Mouse (Mus musculus): ENCODE measurements around the gene Kifc5b. TPM values are rescaled to one million over a fixed set of nuclear protein-coding genes. Genes with fewer than 3 reads are reported as not detected.
"Not testable (repeated sequence)": the region's sequence is repeated elsewhere in the genome, so short reads cannot be mapped to it uniquely, and the experiment has no call there.

Kifc5b gene
- polyA plus RNA-seq, 1 experiment from 2014 or later, result 9.2 TPM

GRCm38 (mm10) chr17:26887926-26888325 lies 29.0 kb upstream of the Kifc5b start:
- peaks cover 26% of the 10 kb centered on the region for H3K4me1 ChIP-seq
- peaks cover 18% of the 10 kb centered on the region for H3K27me3 ChIP-seq
- no peak overlapping the region for H3K27ac ChIP-seq
- no peak overlapping the region for H3K9ac ChIP-seq
- no peaks in the 10 kb centered on the region for H3K36me3 ChIP-seq (ENCODE audit: poor library complexity, severe bottlenecking)
- ATAC-seq, result no peak
- H3K4me2 ChIP-seq, result no peak overlapping the region
- 29% methylated on average over 3 of the region's 3 CpGs for WGBS
- H3K4me3 ChIP-seq, result no peak overlapping the region
- H3K9me3 ChIP-seq (replicated peaks), result no peaks in the 10 kb centered on the region

DNA sequence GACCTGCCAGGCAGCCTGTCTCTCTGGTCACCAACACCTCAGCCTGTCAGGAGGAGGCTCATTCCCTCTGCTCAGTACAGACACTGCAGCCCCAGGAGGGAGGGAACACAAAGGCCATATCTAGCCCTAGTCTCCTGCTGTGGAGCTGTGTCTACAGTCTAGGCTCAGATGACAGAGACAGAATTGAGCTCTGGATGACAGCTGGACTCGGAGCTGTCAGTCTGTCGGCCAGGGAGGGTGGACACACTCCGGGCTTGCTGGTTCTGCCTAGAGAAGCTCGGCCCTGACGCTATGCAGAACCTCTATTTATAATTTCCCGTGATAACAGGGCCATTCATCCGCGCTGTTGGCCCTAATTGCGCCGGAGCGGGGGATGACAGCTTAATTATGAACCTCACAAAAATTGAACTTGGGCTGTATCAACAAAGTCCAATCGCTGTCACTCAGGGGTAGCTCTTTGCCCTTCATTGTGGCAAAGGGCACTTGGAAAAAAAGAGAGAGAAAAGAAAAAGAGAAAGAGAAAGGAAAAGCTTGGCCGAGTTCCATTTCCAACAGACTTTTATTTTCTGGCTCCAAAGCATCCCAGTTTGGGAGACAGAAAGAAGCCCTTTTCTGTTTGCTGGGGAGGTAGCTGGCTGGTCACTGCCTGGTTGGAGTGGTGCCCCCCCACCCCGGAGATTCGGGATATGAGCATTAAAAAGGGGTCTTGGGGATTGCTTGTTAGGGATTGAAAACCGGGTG lies 24.1 kb upstream of the Kifc5b start:
- WGBS, result 22% methylated on average over 16 of the region's 16 CpGs
- H3K4me3 ChIP-seq, result no peak overlapping the region
- H3K27ac ChIP-seq, result peak overlapping the region; percentile 75
- H3K27me3 ChIP-seq, result peaks cover 15% of the 10 kb centered on the region
- ATAC-seq, result peak; percentile 45
- no peaks in the 10 kb centered on the region for H3K9me3 ChIP-seq (replicated peaks)
- no peaks in the 10 kb centered on the region for H3K36me3 ChIP-seq (ENCODE audit: poor library complexity, severe bottlenecking)
- peaks cover 26% of the 10 kb centered on the region for H3K4me1 ChIP-seq
- peak overlapping the region; percentile 34 for H3K4me2 ChIP-seq
- peak overlapping the region; percentile 46; the same call in 1 of the 2 replicates for H3K9ac ChIP-seq

DNA sequence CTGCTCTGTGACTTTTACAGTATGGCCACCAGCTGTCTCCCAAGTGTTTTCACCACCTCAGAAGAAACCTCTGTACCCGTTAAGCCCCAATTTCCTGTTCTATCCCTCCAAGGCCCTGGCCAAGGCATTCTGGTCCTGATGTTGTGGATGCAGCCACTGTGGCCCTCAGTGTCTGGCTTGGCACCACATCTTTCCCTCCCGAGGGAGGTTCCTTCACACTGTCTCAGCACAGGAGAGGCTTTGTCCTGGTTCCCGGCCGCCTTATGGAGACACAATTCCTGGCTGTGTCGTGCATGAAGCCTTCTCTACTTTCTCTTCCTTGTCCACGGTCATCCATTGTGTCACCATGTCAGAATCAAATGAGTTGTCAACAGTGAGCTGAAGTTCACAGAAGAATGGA lies 23.4 kb upstream of the Kifc5b start:
- Histone ChIP-seq H3K36me3 (ENCODE audit: poor library complexity, severe bottlenecking) (no peaks in the 10 kb centered on the region), H3K4me1 (peaks cover 26% of the 10 kb centered on the region), H3K27ac (peak overlapping the region; percentile 59; the same call in 1 of the 2 replicates), H3K4me2 (no peak overlapping the region), H3K27me3 (peaks cover 15% of the 10 kb centered on the region), H3K9ac (no peak overlapping the region), H3K4me3 (no peak overlapping the region), H3K9me3 (replicated peaks) (no peaks in the 10 kb centered on the region)
- ATAC-seq, result no peak
- 65% methylated on average over 6 of the region's 6 CpGs for WGBS

DNA sequence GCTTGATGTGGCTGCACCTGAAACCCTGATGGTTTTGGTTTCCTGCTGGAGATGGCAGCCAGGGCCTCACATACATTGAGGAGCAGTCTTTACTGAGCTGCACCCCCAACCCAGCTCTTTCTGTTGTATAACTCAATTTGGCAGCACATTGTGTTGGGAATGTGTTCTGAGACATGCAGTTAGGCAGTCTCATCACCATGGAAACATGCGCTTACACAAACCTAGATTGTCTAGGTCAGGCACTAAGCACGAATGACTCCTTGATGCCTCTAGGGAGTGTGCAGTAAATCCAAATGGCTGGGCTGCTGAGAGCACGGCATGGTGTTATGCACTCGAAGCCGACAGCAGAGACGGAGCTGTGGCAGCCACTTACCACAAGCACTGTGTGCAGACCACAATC lies 22.5 kb upstream of the Kifc5b start:
- WGBS, result 82% methylated on average over 6 of the region's 6 CpGs
- peaks cover 14% of the 10 kb centered on the region for H3K27me3 ChIP-seq
- peaks cover 26% of the 10 kb centered on the region for H3K4me1 ChIP-seq
- H3K27ac ChIP-seq, result peak overlapping the region; percentile 40; the same call in 1 of the 2 replicates
- H3K4me3 ChIP-seq, result no peak overlapping the region
- no peaks in the 10 kb centered on the region for H3K36me3 ChIP-seq (ENCODE audit: poor library complexity, severe bottlenecking)
- no peak overlapping the region for H3K4me2 ChIP-seq
- no peaks in the 10 kb centered on the region for H3K9me3 ChIP-seq (replicated peaks)
- no peak overlapping the region for H3K9ac ChIP-seq
- no peak for ATAC-seq

- Histone ChIP-seq H3K36me3 (ENCODE audit: poor library complexity, severe bottlenecking) (no peaks in the 10 kb centered on the region), H3K27me3 (peaks cover 12% of the 10 kb centered on the region), H3K27ac (no peak overlapping the region), H3K9me3 (replicated peaks) (no peaks in the 10 kb centered on the region), H3K4me3 (no peak overlapping the region), H3K4me1 (peaks cover 26% of the 10 kb centered on the region), H3K4me2 (no peak overlapping the region), H3K9ac (no peak overlapping the region)
- 14% methylated on average over 10 of the region's 10 CpGs for WGBS
- no peak for ATAC-seq
These were observed 21.3 kb upstream of the Kifc5b start for GRCm38 (mm10) chr17:26895578-26895977.

- Histone ChIP-seq H3K27ac (no peak overlapping the region), H3K4me3 (no peak overlapping the region), H3K4me1 (no peaks in the 10 kb centered on the region), H3K36me3 (ENCODE audit: poor library complexity, severe bottlenecking) (no peaks in the 10 kb centered on the region), H3K9me3 (replicated peaks) (no peaks in the 10 kb centered on the region), H3K27me3 (peaks cover 11% of the 10 kb centered on the region; the same call in 1 of the 2 replicates), H3K9ac (no peak overlapping the region), H3K4me2 (no peak overlapping the region)
- ATAC-seq, result no peak
- WGBS, result 81% methylated on average over 6 of the region's 6 CpGs
These were observed 16.0 kb upstream of the Kifc5b start for GRCm38 (mm10) chr17:26900916-26901315.

- Histone ChIP-seq H3K9me3 (replicated peaks) (no peaks in the 10 kb centered on the region), H3K4me3 (no peak overlapping the region), H3K4me1 (no peaks in the 10 kb centered on the region), H3K27me3 (no peaks in the 10 kb centered on the region; the same call in 1 of the 2 replicates), H3K4me2 (no peak overlapping the region), H3K36me3 (ENCODE audit: poor library complexity, severe bottlenecking) (no peaks in the 10 kb centered on the region), H3K27ac (no peak overlapping the region), H3K9ac (no peak overlapping the region)
- no peak for ATAC-seq
- 56% methylated on average over 5 of the region's 5 CpGs for WGBS
These were observed 12.6 kb upstream of the Kifc5b start for GRCm38 (mm10) chr17:26904320-26904719.

DNA sequence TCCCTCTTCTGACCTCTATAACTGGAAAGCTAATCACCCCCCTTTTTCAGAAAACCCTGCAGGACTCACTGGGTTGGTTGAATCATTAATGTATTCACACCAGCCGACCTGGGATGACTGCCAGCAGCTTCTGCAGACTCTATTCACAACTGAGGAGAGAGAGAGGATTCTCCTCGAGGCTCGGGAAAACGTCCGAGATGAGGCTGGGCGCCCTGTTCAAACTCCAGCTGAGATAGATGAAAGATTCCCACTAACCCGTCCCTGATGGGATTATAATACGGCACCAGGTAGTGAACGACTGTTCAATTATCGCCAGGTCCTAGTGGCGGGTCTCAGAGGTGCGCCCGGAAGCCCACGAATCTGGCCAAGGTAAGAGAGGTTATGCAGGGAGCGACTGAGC lies 9.4 kb upstream of the Kifc5b start:
- not testable (repeated sequence) for H3K27ac ChIP-seq; H3K4me2 ChIP-seq; H3K36me3 ChIP-seq (ENCODE audit: poor library complexity, severe bottlenecking); H3K4me3 ChIP-seq; H3K9me3 ChIP-seq (replicated peaks); H3K9ac ChIP-seq; ATAC-seq; H3K4me1 ChIP-seq; H3K27me3 ChIP-seq
- 70% methylated on average over 15 of the region's 15 CpGs for WGBS

GRCm38 (mm10) chr17:26915248-26915647 lies 1.6 kb upstream of the Kifc5b start:
- 68% methylated on average over 1 of the region's 1 CpGs for WGBS
- no peak overlapping the region; the same call in 1 of the 2 replicates for H3K9ac ChIP-seq

DNA sequence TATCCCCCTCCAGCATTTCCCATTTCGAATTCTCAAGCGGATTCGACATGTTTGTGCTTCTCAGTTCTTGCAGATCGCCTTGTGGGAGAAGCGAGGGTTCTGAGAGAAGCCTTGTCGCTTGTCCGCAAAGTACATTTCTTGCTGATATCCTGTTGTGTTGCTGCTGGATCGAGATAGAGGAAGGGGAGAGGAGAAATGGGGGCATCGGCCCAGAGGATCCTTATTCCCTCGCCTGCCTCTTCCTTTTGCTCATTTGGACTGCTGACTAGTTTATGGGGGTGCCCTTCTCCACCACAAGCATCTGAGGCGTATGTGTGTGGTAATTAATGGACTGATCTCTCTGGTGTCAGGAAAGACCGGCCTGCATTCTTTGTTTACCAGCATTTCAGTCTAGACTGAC lies 669 bp downstream of the Kifc5b start:
- H3K4me2 ChIP-seq, result peak overlapping the region; percentile 69
- not testable (repeated sequence) for H3K9me3 ChIP-seq (replicated peaks); H3K27me3 ChIP-seq; ATAC-seq
- peak overlapping the region; percentile 63 for H3K4me3 ChIP-seq
- peaks cover 15% of the 10 kb centered on the region for H3K4me1 ChIP-seq
- H3K36me3 ChIP-seq (ENCODE audit: poor library complexity, severe bottlenecking), result peaks cover 13% of the 10 kb centered on the region
- WGBS, result under 1% methylated on average over 12 of the region's 12 CpGs
- H3K9ac ChIP-seq, result peak overlapping the region; percentile 70
- H3K27ac ChIP-seq, result peak overlapping the region; percentile 8; the same call in 1 of the 2 replicates

More at GRCm38 (mm10) chr17:26915248-26915647, 1.6 kb upstream of the Kifc5b start:
- no peaks in the 10 kb centered on the region for H3K36me3 ChIP-seq (ENCODE audit: poor library complexity, severe bottlenecking)
- no peak overlapping the region for H3K4me2 ChIP-seq
- H3K27ac ChIP-seq, result no peak overlapping the region
- H3K4me3 ChIP-seq, result no peak overlapping the region
- no peaks in the 10 kb centered on the region for H3K27me3 ChIP-seq
- no peak for ATAC-seq
- no peaks in the 10 kb centered on the region for H3K9me3 ChIP-seq (replicated peaks)
- peaks cover 15% of the 10 kb centered on the region for H3K4me1 ChIP-seq

DNA sequence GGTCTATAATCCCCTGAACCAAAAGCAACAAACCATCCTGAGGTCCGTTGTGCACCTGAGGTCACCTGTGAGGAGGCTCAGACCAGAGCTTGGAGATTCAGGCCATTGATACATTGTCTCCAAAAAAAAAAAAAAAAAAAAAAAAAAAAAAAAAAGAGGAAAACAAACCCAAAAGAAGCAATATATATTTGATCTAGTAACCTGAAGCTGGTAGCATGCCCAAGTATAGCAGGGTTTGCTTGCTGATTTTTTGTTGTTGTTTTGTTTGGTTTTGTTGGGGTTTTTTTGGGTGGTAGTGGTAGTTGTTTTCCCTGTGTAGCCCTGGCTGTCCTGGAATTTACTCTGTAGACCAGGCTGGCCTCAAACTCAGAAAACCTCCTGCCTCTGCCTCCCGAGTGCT lies 1.5 kb downstream of the Kifc5b start:
- peaks cover 15% of the 10 kb centered on the region for H3K4me1 ChIP-seq
- peaks cover 17% of the 10 kb centered on the region for H3K36me3 ChIP-seq (ENCODE audit: poor library complexity, severe bottlenecking)
- H3K9me3 ChIP-seq (replicated peaks), result no peaks in the 10 kb centered on the region
- peak overlapping the region; percentile 63 for H3K4me3 ChIP-seq
- WGBS, result 69% methylated on average over 2 of the region's 2 CpGs
- peak overlapping the region; percentile 69 for H3K4me2 ChIP-seq
- H3K27me3 ChIP-seq, result no peaks in the 10 kb centered on the region
- peak overlapping the region; percentile 46; the same call in 1 of the 2 replicates for H3K9ac ChIP-seq
- H3K27ac ChIP-seq, result no peak overlapping the region
- no peak for ATAC-seq

DNA sequence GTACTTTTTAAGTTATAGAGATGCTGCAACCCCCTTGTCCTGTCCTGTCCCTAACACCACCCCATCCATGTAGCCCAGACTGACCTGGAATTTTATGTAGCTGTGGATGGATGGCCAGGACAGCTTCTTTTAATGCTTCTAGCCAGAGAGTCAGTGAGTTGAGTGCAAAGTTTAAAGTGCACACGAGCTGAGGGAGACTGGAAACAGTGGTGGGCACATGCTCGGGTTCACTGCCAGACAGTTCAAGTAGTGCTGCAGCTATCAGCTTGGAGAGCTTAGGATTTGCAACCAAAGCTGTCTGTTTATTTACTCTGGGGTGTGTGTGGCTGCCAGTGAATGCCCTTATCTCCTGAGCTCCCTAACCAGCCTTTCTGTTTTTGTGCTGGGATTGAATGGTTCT lies 2.6 kb downstream of the Kifc5b start:
- WGBS, result 80% methylated on average over 2 of the region's 2 CpGs

More for the DNA sequence above, 2.6 kb downstream of the Kifc5b start:
- not testable (repeated sequence) for H3K9me3 ChIP-seq (replicated peaks); H3K27me3 ChIP-seq; H3K9ac ChIP-seq; H3K4me3 ChIP-seq; ATAC-seq; H3K27ac ChIP-seq; H3K4me2 ChIP-seq
- Histone ChIP-seq H3K36me3 (ENCODE audit: poor library complexity, severe bottlenecking) (peaks cover 26% of the 10 kb centered on the region), H3K4me1 (peaks cover 15% of the 10 kb centered on the region)
